ENCODE assay signal across 8 mouse cellular contexts in the genomic region with DNA sequence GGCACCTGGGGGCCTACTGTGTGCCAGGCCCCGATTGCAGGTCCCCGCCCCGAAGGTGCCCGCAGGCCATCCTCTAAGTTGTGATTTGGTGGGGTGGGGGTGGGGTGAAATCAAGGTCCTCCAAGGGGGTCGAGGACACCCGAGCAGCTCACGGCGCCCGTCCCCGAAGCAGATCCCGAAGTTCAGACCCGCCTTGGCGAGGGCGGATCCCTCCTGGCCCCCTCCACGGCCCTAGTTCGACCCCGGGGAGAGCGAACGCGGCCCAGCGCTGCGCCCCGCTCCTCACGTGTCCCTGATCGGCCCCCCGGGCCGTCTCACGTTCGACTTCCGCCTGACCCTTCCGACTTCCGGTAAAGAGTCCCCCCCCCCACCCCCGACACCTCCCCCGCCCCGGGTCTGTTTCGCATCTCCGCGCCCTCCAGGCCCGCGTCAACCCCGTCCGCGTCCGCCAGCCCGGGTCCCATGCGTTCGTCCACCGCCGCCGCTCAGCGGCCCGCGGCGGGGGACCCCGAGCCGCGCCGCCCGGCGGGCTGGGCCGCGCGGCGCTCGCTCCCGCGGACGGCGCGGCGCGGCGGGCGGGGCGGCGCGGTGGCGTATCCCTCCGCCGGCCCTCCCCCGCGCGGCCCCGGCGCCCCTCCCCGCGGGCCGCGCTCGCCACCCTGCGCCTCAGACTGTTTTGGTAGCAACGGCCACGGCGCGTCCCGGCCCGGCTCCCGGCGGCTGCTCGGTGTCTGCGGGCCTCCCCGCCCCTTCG. TPM values are rescaled to one million over a fixed set of nuclear protein-coding genes. Genes with fewer than 3 reads are reported as not detected.
DNase-seq lines count a peak whose midpoint lies in the region; ATAC-seq lines count a peak whose summit lies in the region.

A gene (plus strand): TSS at position 164 of the 754 bp plus-strand sequence.

- DNase-seq in CD8-positive naive resting alpha-beta T cell, adult 2 months (ENCODE audit: low read depth in 2 of 2, low spot score in 2 of 2), result peak; percentile 74 to 78
- peak; percentile 58 for DNase-seq in c-Kit-negative CD71-positive TER-119-positive erythroid progenitor cells, embryonic 14.5 days (ENCODE audit: low read depth, low spot score)
- DNase-seq in forebrain, embryonic 11.5 days (ENCODE audit: low spot score), result peak; percentile 92
- peak; percentile 86 to 95 for DNase-seq in kidney, postnatal 25 days
- peak; percentile 69 for DNase-seq in liver, embryonic 13.5 days
- DNase-seq in natural killer cell, adult 2 months (ENCODE audit: low spot score in 2 of 2), result peak; percentile 81 to 85

- H3K27me3 ChIP-seq in forebrain, embryonic 11.5 days (ENCODE audit: control insufficient read depth, insufficient read depth, low read length), result no peaks in the 10 kb centered on the region
- no peaks in the 10 kb centered on the region for H3K27me3 ChIP-seq in heart, embryonic 15.5 days
- no peaks in the 10 kb centered on the region for H3K27me3 ChIP-seq in liver, embryonic 13.5 days
- no peaks in the 10 kb centered on the region for H3K27me3 ChIP-seq in stomach, embryonic 14.5 days (ENCODE audit: control insufficient read depth, insufficient read depth, low read length)

- H3K9ac ChIP-seq in forebrain, embryonic 11.5 days (ENCODE audit: low read length), result peak within 1 kb of the TSS; percentile 98
- H3K9ac ChIP-seq in heart, embryonic 15.5 days, result peak within 1 kb of the TSS; percentile 98
- H3K9ac ChIP-seq in liver, embryonic 13.5 days, result peak within 1 kb of the TSS; percentile 98
- peak within 1 kb of the TSS; percentile 89 for H3K9ac ChIP-seq in stomach, embryonic 14.5 days (replicated peaks; ENCODE audit: low read depth, low read length)

- peak; percentile 79 for ATAC-seq in forebrain, embryonic 11.5 days (replicated peaks; ENCODE audit: low FRiP score)
- ATAC-seq in heart, embryonic 15.5 days (replicated peaks; ENCODE audit: insufficient number of reproducible peaks, insufficient read depth, low FRiP score, low read depth), result peak; percentile 75
- peak; percentile 83 for ATAC-seq in liver, embryonic 13.5 days (ENCODE audit: low read depth)
- peak; percentile 81 for ATAC-seq in stomach, embryonic 14.5 days (ENCODE audit: insufficient number of reproducible peaks, insufficient read depth, low FRiP score, low read depth)

- H3K9me3 ChIP-seq in forebrain, embryonic 11.5 days (ENCODE audit: control insufficient read depth, low read length), result no peaks in the 10 kb centered on the region
- no peaks in the 10 kb centered on the region for H3K9me3 ChIP-seq in heart, embryonic 15.5 days (replicated peaks)
- H3K9me3 ChIP-seq in liver, embryonic 13.5 days (replicated peaks), result no peaks in the 10 kb centered on the region
- H3K9me3 ChIP-seq in stomach, embryonic 14.5 days (ENCODE audit: control insufficient read depth, low read depth, low read length), result no peaks in the 10 kb centered on the region

- H3K4me3 ChIP-seq in forebrain, embryonic 11.5 days (ENCODE audit: low read depth, low read length), result peak within 1 kb of the TSS; percentile 99
- H3K4me3 ChIP-seq in heart, embryonic 15.5 days, result peak within 1 kb of the TSS; percentile 82
- peak within 1 kb of the TSS; percentile 97 for H3K4me3 ChIP-seq in liver, embryonic 13.5 days (replicated peaks)
- peak within 1 kb of the TSS; percentile 99 for H3K4me3 ChIP-seq in stomach, embryonic 14.5 days (ENCODE audit: low read depth, low read length)

- no peaks in the 10 kb centered on the region for H3K36me3 ChIP-seq in forebrain, embryonic 11.5 days (ENCODE audit: control insufficient read depth, insufficient read depth, low read length)
- no peaks in the 10 kb centered on the region for H3K36me3 ChIP-seq in heart, embryonic 15.5 days
- H3K36me3 ChIP-seq in liver, embryonic 13.5 days, result no peaks in the 10 kb centered on the region
- no peaks in the 10 kb centered on the region for H3K36me3 ChIP-seq in stomach, embryonic 14.5 days (ENCODE audit: control insufficient read depth, insufficient read depth, low read length)

- H3K4me1 ChIP-seq in forebrain, embryonic 11.5 days (replicated peaks; ENCODE audit: control insufficient read depth, insufficient read depth, low read length), result peaks cover 5% of the 10 kb centered on the region; the same call in 1 of the 2 replicates
- H3K4me1 ChIP-seq in heart, embryonic 15.5 days (replicated peaks), result peaks cover 32% of the 10 kb centered on the region
- H3K4me1 ChIP-seq in liver, embryonic 13.5 days (replicated peaks), result peaks cover 53% of the 10 kb centered on the region
- peaks cover 25% of the 10 kb centered on the region for H3K4me1 ChIP-seq in stomach, embryonic 14.5 days (ENCODE audit: control insufficient read depth, insufficient read depth, low read length)

- H3K4me2 ChIP-seq in forebrain, embryonic 11.5 days (ENCODE audit: low read depth, low read length, severe bottlenecking), result peak within 1 kb of the TSS; percentile 85
- peak within 1 kb of the TSS; percentile 83 for H3K4me2 ChIP-seq in heart, embryonic 15.5 days
- peak within 1 kb of the TSS; percentile 99 for H3K4me2 ChIP-seq in liver, embryonic 13.5 days
- peak within 1 kb of the TSS; percentile 80 for H3K4me2 ChIP-seq in stomach, embryonic 14.5 days (replicated peaks; ENCODE audit: low read depth, low read length)

- under 1% methylated on average over 59 of the region's 103 CpGs for WGBS in forebrain, embryonic 11.5 days
- 0% methylated on average over 58 of the region's 103 CpGs for WGBS in heart, embryonic 15.5 days
- 0% methylated on average over 60 of the region's 103 CpGs for WGBS in liver, embryonic 13.5 days (ENCODE audit: insufficient replicate concordance)
- WGBS in stomach, embryonic 14.5 days, result under 1% methylated on average over 58 of the region's 103 CpGs

- peak within 1 kb of the TSS; percentile 90 for H3K27ac ChIP-seq in forebrain, embryonic 11.5 days (ENCODE audit: low read depth, low read length)
- H3K27ac ChIP-seq in heart, embryonic 15.5 days, result peak within 1 kb of the TSS; percentile 98
- H3K27ac ChIP-seq in liver, embryonic 13.5 days, result peak within 1 kb of the TSS; percentile 95
- peak within 1 kb of the TSS; percentile 93 for H3K27ac ChIP-seq in stomach, embryonic 14.5 days (ENCODE audit: low read length)

RNA-seq across cellular contexts. Expression of the gene that starts here (rescaled TPM):
- 99.2 and 102 TPM in 2 replicates for polyA plus RNA-seq in forebrain, embryonic 11.5 days (2014; fragmentation: Nextera tagmentation; extraction: Ambion mirVana)
- 59.4 and 63.7 TPM in 2 replicates for polyA plus RNA-seq in heart, embryonic 15.5 days (2015; fragmentation: Nextera tagmentation; extraction: Ambion mirVana)
- 16.0 and 17.6 TPM in 2 replicates for polyA plus RNA-seq in liver, embryonic 13.5 days (2015; fragmentation: Nextera tagmentation; extraction: Ambion mirVana)
- polyA plus RNA-seq in stomach, embryonic 14.5 days (2014; fragmentation: Nextera tagmentation; extraction: Ambion mirVana), result 71.9 and 78.4 TPM in 2 replicates

Comparison
In these comparisons a context has a peak if more than half of its experiments do, and no peak if none do; other contexts are left out.
1. Peak in every context shown above with its lines: DNase-seq, ATAC-seq, H3K4me3 ChIP-seq and H3K27ac ChIP-seq.